Mouse (Mus musculus) olfactory bulb, adult 2 months (tissue): ENCODE results near the gene Ldb3.

Source experiments
- CTCF ChIP-seq: fragments of 200-500 bp; IDR thresholded peaks from 2 replicates; pipeline ENCODE4 v1.5.1; 2012; ENCODE audit warnings: low read depth, mild to moderate bottlenecking, low read length, moderate library complexity; ENCODE audit not compliant: insufficient read depth
- POLR2A ChIP-seq: fragments of 200-500 bp; IDR thresholded peaks from 2 replicates; pipeline ENCODE4 v1.6.1; 2012; ENCODE audit warnings: mild to moderate bottlenecking, low read depth, low read length, moderate library complexity; ENCODE audit not compliant: insufficient read depth

- TF ChIP-seq POLR2A (no peak), CTCF (no peak)
These were observed 91.1 kb downstream of the Ldb3 start for GRCm38 (mm10) chr14:34497346-34497745.
